Mouse (Mus musculus) embryonic fibroblast, embryonic 13.5 days (primary cell): ENCODE results near the gene Usp22.

Experiments used
- CTCF ChIP-seq: IDR thresholded peaks from 2 replicates; pipeline ENCODE4 v1.5.1; 2011; ENCODE audit warnings: mild to moderate bottlenecking, control low read depth, low read length, moderate library complexity, borderline replicate concordance; ENCODE audit not compliant: insufficient read depth
- POLR2A ChIP-seq: IDR thresholded peaks from 2 replicates; pipeline ENCODE4 v1.6.1; 2011; ENCODE audit warnings: low read depth, mild to moderate bottlenecking, control low read depth, low read length, moderate library complexity

DNA sequence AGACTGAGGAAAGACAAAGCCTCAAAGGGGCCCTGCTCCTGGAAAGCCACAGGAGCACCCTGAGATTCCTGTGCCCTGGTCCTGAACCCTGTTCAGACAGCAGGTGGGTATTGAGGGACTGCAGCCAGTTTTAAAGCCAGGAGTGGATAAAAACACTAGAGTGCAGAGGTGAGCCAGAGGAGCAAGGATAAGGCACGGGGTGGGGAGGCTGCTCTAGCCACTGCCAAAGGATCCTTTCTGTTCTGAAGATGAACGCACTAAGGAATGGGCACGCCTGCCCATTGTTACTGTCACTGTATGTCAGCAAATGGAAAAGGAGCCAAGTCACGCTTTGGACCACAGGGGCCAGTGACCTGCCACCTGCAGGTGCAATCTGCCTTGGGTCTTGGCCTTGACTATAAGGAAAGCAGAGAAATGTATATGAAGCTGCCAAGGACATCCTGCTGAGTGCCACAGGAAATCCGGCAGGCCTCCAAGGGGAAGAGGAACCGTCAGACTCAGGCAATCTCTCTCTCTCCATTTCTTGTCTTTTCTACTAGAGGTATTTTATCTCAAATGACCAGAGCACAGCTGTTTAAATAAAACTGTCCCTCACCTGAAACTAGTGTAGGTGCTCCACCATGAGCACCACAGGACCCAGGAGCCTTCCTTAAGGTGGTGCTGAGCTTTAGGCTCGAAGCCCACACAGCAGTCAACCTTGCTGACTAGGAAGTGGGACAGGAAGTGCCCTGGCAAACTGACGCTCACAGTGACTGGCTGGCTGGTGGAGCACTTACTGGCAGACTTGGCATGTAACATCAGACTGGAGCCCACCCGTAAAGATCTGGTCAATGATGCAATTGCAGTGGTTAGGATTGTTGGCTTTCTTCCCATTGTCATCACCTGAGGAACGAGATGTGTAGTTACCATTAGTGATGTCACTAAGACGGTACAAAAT is 14.8 kb downstream of the Usp22 start:
- TF ChIP-seq POLR2A (no peak), CTCF (no peak)
